Mouse (Mus musculus): ENCODE data around the gene Pdhb.

- TF ChIP-seq CTCF (IDR thresholded peaks at IDR 0.05; ENCODE audit: insufficient read depth, low read depth, low read length): no peak
- no peak for TF ChIP-seq POLR2A (IDR thresholded peaks at IDR 0.05; ENCODE audit: insufficient read depth, low read depth, low read length)
Observed at GRCm38 (mm10) chr14:8156947-8157346, 15.9 kb downstream of the Pdhb start.
